Mouse (Mus musculus) ES-E14 (cell line): Measurements from ENCODE around the gene Fam19a5. TPM values are rescaled to one million over a fixed set of nuclear protein-coding genes. Genes with fewer than 3 reads are reported as not detected.

Source experiments
- DNase-seq: peaks from one replicate; pipeline ENCODE4 v3.0.0-alpha.2; 2013; ENCODE audit warnings: low read depth, low spot score
- H3K27ac ChIP-seq: 2 replicates; pipeline ENCODE4 v1.5.1; 2012; ENCODE audit warnings: low read depth, mild to moderate bottlenecking, low read length, moderate library complexity, mixed read lengths; ENCODE audit not compliant: poor library complexity, insufficient read depth, severe bottlenecking
- H3K36me3 ChIP-seq: 2 replicates; pipeline ENCODE4 v1.6.1; 2012; ENCODE audit warnings: mild to moderate bottlenecking, low read length, moderate library complexity, mixed read lengths; ENCODE audit not compliant: control insufficient read depth, poor library complexity, insufficient read depth, severe bottlenecking
- H3K4me1 ChIP-seq, 2 experiments: fragments of 150-350 bp in 1 of 2; sonication (generic) in 1 of 2; 2 replicates each; pipeline ENCODE4 v1.6.1; 2012; ENCODE audit warnings: low read length in 2 of 2, mild to moderate bottlenecking in 1 of 2, mixed read lengths in 1 of 2; ENCODE audit not compliant: control insufficient read depth in 2 of 2, insufficient read depth in 2 of 2, poor library complexity in 1 of 2
- H3K4me3 ChIP-seq, 2 experiments: fragments of 150-350 bp in 1 of 2; sonication (generic) in 1 of 2; 2 replicates each; pipeline ENCODE4 v1.5.1; 2012; ENCODE audit warnings: low read length in 2 of 2, low read depth in 1 of 2, mild to moderate bottlenecking in 1 of 2, mixed read lengths in 1 of 2; ENCODE audit not compliant: insufficient read depth in 1 of 2, poor library complexity in 1 of 2, severe bottlenecking in 1 of 2
- H3K9ac ChIP-seq: 2 replicates; pipeline ENCODE4 v1.6.1; 2012; ENCODE audit warnings: low read depth, mild to moderate bottlenecking, low read length, mixed read lengths; ENCODE audit not compliant: poor library complexity, insufficient read depth, severe bottlenecking
- H3K9me3 ChIP-seq: fragments of 150-350 bp; sonication (generic); 2 replicates; pipeline ENCODE4 v1.6.1; 2012; ENCODE audit warnings: low read depth, mild to moderate bottlenecking, low read length; ENCODE audit not compliant: control insufficient read depth, insufficient read depth
- CHD2 ChIP-seq: IDR thresholded peaks from 2 replicates; pipeline ENCODE4 v1.6.1; 2014; ENCODE audit warnings: mild to moderate bottlenecking, low read depth, low read length, inconsistent platforms
- HCFC1 ChIP-seq: IDR thresholded peaks from 2 replicates; pipeline ENCODE4 v1.6.1; 2012; ENCODE audit warnings: low read length, inconsistent platforms, borderline replicate concordance; ENCODE audit not compliant: insufficient read depth
- MAFK ChIP-seq: IDR thresholded peaks from 2 replicates; pipeline ENCODE4 v1.6.1; 2014; ENCODE audit warnings: mild to moderate bottlenecking, low read depth, low read length, inconsistent platforms; ENCODE audit not compliant: insufficient read depth
- ZC3H11A ChIP-seq: IDR thresholded peaks from 2 replicates; pipeline ENCODE4 v1.6.1; 2012; ENCODE audit warnings: low read depth, mild to moderate bottlenecking, inconsistent platforms, low read length, borderline replicate concordance
- ZNF384 ChIP-seq: IDR thresholded peaks from 2 replicates; pipeline ENCODE4 v1.6.1; 2012; ENCODE audit warnings: low read depth, low read length, inconsistent platforms
- in situ Hi-C, 2 experiments: fragments of 600-800 bp; cut with MboI; formaldehyde crosslinking; loops; one replicate each; pipeline ENCODE4 v1.15.1; 2025; ENCODE audit warnings: low sequenced_read_pairs in 2 of 2, inconsistent platforms in 1 of 2; ENCODE audit not compliant: unreplicated experiment in 2 of 2
- total RNA-seq: library from RNA; depleted of rRNA; stranded (reverse); fragments of 300-350 nt; gene quantifications from 2 replicates; pipeline ENCODE4 v1.2.3, GENCODE M21; 2012

Gene Fam19a5
- total RNA-seq, 1 experiment = 4.6 TPM

GRCm38 (mm10) chr15:87555811-87556210, 11.7 kb downstream of the Fam19a5 start:
- no peaks in the 10 kb centered on the region for H3K9me3 ChIP-seq
- H3K36me3 ChIP-seq = no peaks in the 10 kb centered on the region
- in situ Hi-C loops = no loop called here
- no peak overlapping the region for H3K9ac ChIP-seq
- no peak overlapping the region for H3K27ac ChIP-seq
- no peak overlapping the region for H3K4me3 ChIP-seq
- no peak for DNase-seq
- no peak for TF ChIP-seq CHD2
- TF ChIP-seq MAFK = no peak
- TF ChIP-seq HCFC1 = no peak
- no peaks in the 10 kb centered on the region for H3K4me1 ChIP-seq

GRCm38 (mm10) chr15:87564331-87564730, 20.2 kb downstream of the Fam19a5 start:
- Histone ChIP-seq H3K4me3 (no peak overlapping the region), H3K36me3 (no peaks in the 10 kb centered on the region), H3K9me3 (no peaks in the 10 kb centered on the region), H3K27ac (no peak overlapping the region), H3K4me1 (no peaks in the 10 kb centered on the region), H3K9ac (no peak overlapping the region)
- DNase-seq = no peak
- in situ Hi-C loops = no loop called here
- TF ChIP-seq CHD2 (no peak), MAFK (no peak), ZNF384 (no peak), ZC3H11A (no peak), HCFC1 (no peak)

- Histone ChIP-seq H3K9me3 (no peaks in the 10 kb centered on the region), H3K9ac (no peak overlapping the region), H3K4me3 (no peak overlapping the region), H3K36me3 (no peaks in the 10 kb centered on the region), H3K4me1 (no peaks in the 10 kb centered on the region), H3K27ac (no peak overlapping the region)
- in situ Hi-C loops = no loop called here
- no peak for DNase-seq
- TF ChIP-seq ZC3H11A = no peak
- TF ChIP-seq HCFC1 = no peak
- no peak for TF ChIP-seq CHD2
- no peak for TF ChIP-seq ZNF384
- no peak for TF ChIP-seq MAFK
Measured at GRCm38 (mm10) chr15:87566040-87566929, 22.2 kb downstream of the Fam19a5 start.

GRCm38 (mm10) chr15:87570182-87570581, 26.1 kb downstream of the Fam19a5 start:
- Histone ChIP-seq H3K9me3 (no peaks in the 10 kb centered on the region), H3K9ac (no peak overlapping the region), H3K4me1 (no peaks in the 10 kb centered on the region), H3K27ac (no peak overlapping the region), H3K4me3 (no peak overlapping the region), H3K36me3 (no peaks in the 10 kb centered on the region)
- DNase-seq = no peak
- in situ Hi-C loops = no loop called here
- TF ChIP-seq HCFC1 (no peak), CHD2 (no peak), ZC3H11A (no peak), ZNF384 (no peak), MAFK (no peak)
